Mouse (Mus musculus) neural tube, embryonic 15.5 days (tissue): ENCODE data around the gene 6430548M08Rik. TPM values are rescaled to one million over a fixed set of nuclear protein-coding genes. Genes with fewer than 3 reads are reported as not detected.

ENCODE experiments used
- ATAC-seq: fragments of 200-750 bp; cut with Nextera tagmentation; 2 replicates; pipeline ENCODE4 v1.8.0; 2017; ENCODE audit warnings: mild to moderate bottlenecking, moderate TSS enrichment, moderate library complexity; ENCODE audit not compliant: low FRiP score
- H3K27ac ChIP-seq: fragments of 300-500 bp; sonication (generic); replicated peaks from 2 replicates; pipeline ENCODE4 v1.5.1; 2015; ENCODE audit warnings: mild to moderate bottlenecking, inconsistent platforms
- H3K27me3 ChIP-seq: fragments of 300-500 bp; sonication (generic); replicated peaks from 2 replicates; pipeline ENCODE4 v1.6.1; 2015; ENCODE audit warnings: inconsistent platforms
- H3K36me3 ChIP-seq: fragments of 300-500 bp; sonication (generic); 2 replicates; pipeline ENCODE4 v1.6.1; 2015; ENCODE audit warnings: inconsistent platforms
- H3K4me1 ChIP-seq: fragments of 300-500 bp; sonication (generic); 2 replicates; pipeline ENCODE4 v1.6.1; 2015; ENCODE audit warnings: inconsistent platforms
- H3K4me2 ChIP-seq: fragments of 300-500 bp; sonication (generic); 2 replicates; pipeline ENCODE4 v1.6.1; 2015; ENCODE audit warnings: inconsistent platforms, mild to moderate bottlenecking, moderate library complexity
- H3K4me3 ChIP-seq: fragments of 300-500 bp; sonication (generic); replicated peaks from 2 replicates; pipeline ENCODE4 v1.5.1; 2015; ENCODE audit warnings: mild to moderate bottlenecking, inconsistent platforms
- H3K9ac ChIP-seq: fragments of 300-500 bp; sonication (generic); replicated peaks from 2 replicates; pipeline ENCODE4 v1.6.1; 2015; ENCODE audit warnings: mild to moderate bottlenecking, inconsistent platforms
- H3K9me3 ChIP-seq: fragments of 300-500 bp; sonication (generic); replicated peaks from 2 replicates; pipeline ENCODE4 v1.6.1; 2016; ENCODE audit warnings: inconsistent platforms
- WGBS: fragments of 180-500 bp; shearing (Covaris S2); methylation state at CpG from one replicate; pipeline ENCODE4 v1.1.7; 2015; ENCODE audit warnings: mixed read lengths; 5-methylcytosine and 5-hydroxymethylcytosine counted together
- polyA plus RNA-seq: library from polyadenylated mRNA; unstranded; fragments of >200 nt; fragmentation: Nextera tagmentation; extraction: Ambion mirVana; gene quantifications from 2 replicates; pipeline ENCODE4 v1.2.1, GENCODE M21; 2015

The 6430548M08Rik gene
- polyA plus RNA-seq, 1 experiment from 2014 or later = 31.9 TPM

GRCm38 (mm10) chr8:120109149-120109548 lies 4.8 kb upstream of the 6430548M08Rik start:
- no peak overlapping the region for H3K9ac ChIP-seq
- 5% methylated on average over 3 of the region's 3 CpGs for WGBS
- H3K4me2 ChIP-seq = no peak overlapping the region
- ATAC-seq = no peak
- H3K9me3 ChIP-seq = no peaks in the 10 kb centered on the region
- no peak overlapping the region for H3K27ac ChIP-seq
- H3K4me3 ChIP-seq = no peak overlapping the region
- H3K36me3 ChIP-seq = no peaks in the 10 kb centered on the region
- peaks cover 13% of the 10 kb centered on the region for H3K4me1 ChIP-seq
- no peaks in the 10 kb centered on the region for H3K27me3 ChIP-seq

- no peak for ATAC-seq
- Histone ChIP-seq H3K9me3 (no peaks in the 10 kb centered on the region), H3K27ac (no peak overlapping the region), H3K4me3 (no peak overlapping the region), H3K4me1 (peaks cover 22% of the 10 kb centered on the region), H3K36me3 (no peaks in the 10 kb centered on the region), H3K4me2 (no peak overlapping the region), H3K27me3 (0 out of 2 replicates have a peak, but pooled peaks cover 14% of the 10 kb centered on the region), H3K9ac (no peak overlapping the region)
- WGBS = 72% methylated on average over 4 of the region's 4 CpGs
These were observed 3.0 kb upstream of the 6430548M08Rik start for GRCm38 (mm10) chr8:120110966-120111365.

GRCm38 (mm10) chr8:120111382-120111781 lies 2.6 kb upstream of the 6430548M08Rik start:
- Histone ChIP-seq H3K9ac (no peak overlapping the region), H3K4me3 (no peak overlapping the region), H3K36me3 (no peaks in the 10 kb centered on the region), H3K9me3 (no peaks in the 10 kb centered on the region), H3K4me2 (no peak overlapping the region), H3K27ac (no peak overlapping the region), H3K27me3 (0 out of 2 replicates have a peak, but pooled peaks cover 16% of the 10 kb centered on the region), H3K4me1 (peaks cover 22% of the 10 kb centered on the region)
- 71% methylated on average over 4 of the region's 4 CpGs for WGBS
- ATAC-seq = no peak

- Histone ChIP-seq H3K36me3 (no peaks in the 10 kb centered on the region), H3K27ac (no peak overlapping the region), H3K4me3 (no peak overlapping the region), H3K9ac (no peak overlapping the region), H3K4me1 (peaks cover 22% of the 10 kb centered on the region), H3K4me2 (peak overlapping the region; percentile 92; the same call in 1 of the 2 replicates), H3K9me3 (no peaks in the 10 kb centered on the region), H3K27me3 (0 out of 2 replicates have a peak, but pooled peaks cover 18% of the 10 kb centered on the region)
- ATAC-seq = no peak
- WGBS = 89% methylated on average over 5 of the region's 5 CpGs
These were observed 1.4 kb upstream of the 6430548M08Rik start for GRCm38 (mm10) chr8:120112535-120112934.

GRCm38 (mm10) chr8:120113306-120113705 lies 646 bp upstream of the 6430548M08Rik start:
- peak; percentile 22; the same call in 1 of the 2 replicates for ATAC-seq
- peak overlapping the region; percentile 93 for H3K27ac ChIP-seq
- H3K4me3 ChIP-seq = peak overlapping the region; percentile 83
- H3K9me3 ChIP-seq = no peaks in the 10 kb centered on the region
- 0 out of 2 replicates have a peak, but pooled peaks cover 18% of the 10 kb centered on the region for H3K27me3 ChIP-seq
- no peaks in the 10 kb centered on the region for H3K36me3 ChIP-seq
- peak overlapping the region; percentile 75 for H3K9ac ChIP-seq
- H3K4me1 ChIP-seq = peaks cover 22% of the 10 kb centered on the region
- H3K4me2 ChIP-seq = peak overlapping the region; percentile 92
- 2% methylated on average over 10 of the region's 10 CpGs for WGBS

DNA sequence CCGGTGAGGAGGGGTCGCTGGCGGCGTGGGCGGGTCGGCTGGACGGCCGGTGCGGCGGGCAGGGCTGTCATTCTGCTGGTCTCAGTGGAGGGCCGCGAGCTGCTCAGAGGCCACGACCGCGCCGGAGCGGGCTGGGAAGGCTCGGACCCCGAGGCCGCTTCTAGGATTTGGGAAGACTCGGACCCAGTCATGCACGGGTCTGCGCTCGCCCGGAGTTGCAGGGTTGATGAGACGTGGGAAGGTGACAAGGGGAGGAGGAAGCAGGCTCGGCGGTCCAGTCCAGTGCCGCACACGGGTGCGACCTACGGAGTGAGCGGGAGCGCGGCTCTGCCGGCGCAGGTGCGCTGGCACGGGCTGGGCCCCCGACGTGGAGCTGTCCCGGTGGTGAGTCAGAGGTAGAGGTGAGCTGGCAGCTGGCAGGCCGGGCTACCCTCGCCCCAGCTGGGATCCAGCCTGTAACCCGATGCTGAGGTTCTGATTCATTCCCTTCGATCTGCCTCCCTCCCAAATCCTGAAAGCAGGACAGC lies 426 bp downstream of the 6430548M08Rik start:
- WGBS = 1% methylated on average over 44 of the region's 46 CpGs
- ATAC-seq = peak; percentile 63

DNA sequence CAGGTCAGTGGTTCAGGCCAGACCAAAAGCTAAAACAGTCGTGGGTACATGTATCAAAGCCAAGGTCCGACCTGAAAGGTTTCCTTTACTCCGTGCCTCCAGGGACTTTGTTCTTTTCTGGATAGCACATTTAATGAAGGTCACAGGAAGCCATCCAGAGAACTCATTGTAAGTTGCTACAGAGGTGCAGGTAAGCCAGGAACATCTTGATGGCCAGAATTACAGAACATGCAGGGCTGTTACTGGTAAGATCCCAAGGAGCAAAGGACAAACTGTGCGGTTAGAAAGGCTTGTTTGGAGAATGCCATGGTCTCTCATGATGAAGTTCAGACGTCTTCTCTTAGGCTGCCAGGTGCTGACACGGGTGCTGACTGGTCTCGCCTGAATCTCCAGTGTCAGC lies 2.6 kb downstream of the 6430548M08Rik start:
- no peak overlapping the region for H3K9ac ChIP-seq
- 79% methylated on average over 7 of the region's 7 CpGs for WGBS
- H3K4me3 ChIP-seq = no peak overlapping the region
- H3K4me1 ChIP-seq = peaks cover 22% of the 10 kb centered on the region
- no peak overlapping the region for H3K4me2 ChIP-seq
- no peaks in the 10 kb centered on the region for H3K36me3 ChIP-seq
- H3K27me3 ChIP-seq = 0 out of 2 replicates have a peak, but pooled peaks cover 18% of the 10 kb centered on the region
- no peaks in the 10 kb centered on the region for H3K9me3 ChIP-seq
- ATAC-seq = no peak
- no peak overlapping the region for H3K27ac ChIP-seq

More for the DNA sequence above, 426 bp downstream of the 6430548M08Rik start:
- Histone ChIP-seq H3K27ac (peak overlapping the region; percentile 84), H3K9ac (peak overlapping the region; percentile 76), H3K9me3 (no peaks in the 10 kb centered on the region), H3K4me1 (peaks cover 22% of the 10 kb centered on the region), H3K27me3 (0 out of 2 replicates have a peak, but pooled peaks cover 18% of the 10 kb centered on the region), H3K4me2 (peak overlapping the region; percentile 92), H3K4me3 (peak overlapping the region; percentile 83), H3K36me3 (no peaks in the 10 kb centered on the region)

- Histone ChIP-seq H3K36me3 (no peaks in the 10 kb centered on the region), H3K9ac (no peak overlapping the region), H3K27ac (no peak overlapping the region), H3K4me2 (no peak overlapping the region), H3K9me3 (no peaks in the 10 kb centered on the region), H3K4me3 (no peak overlapping the region), H3K4me1 (peaks cover 17% of the 10 kb centered on the region), H3K27me3 (0 out of 2 replicates have a peak, but pooled peaks cover 18% of the 10 kb centered on the region)
- ATAC-seq = no peak
- WGBS = 81% methylated on average over 9 of the region's 9 CpGs
These were observed 4.2 kb downstream of the 6430548M08Rik start for GRCm38 (mm10) chr8:120118162-120118561.

DNA sequence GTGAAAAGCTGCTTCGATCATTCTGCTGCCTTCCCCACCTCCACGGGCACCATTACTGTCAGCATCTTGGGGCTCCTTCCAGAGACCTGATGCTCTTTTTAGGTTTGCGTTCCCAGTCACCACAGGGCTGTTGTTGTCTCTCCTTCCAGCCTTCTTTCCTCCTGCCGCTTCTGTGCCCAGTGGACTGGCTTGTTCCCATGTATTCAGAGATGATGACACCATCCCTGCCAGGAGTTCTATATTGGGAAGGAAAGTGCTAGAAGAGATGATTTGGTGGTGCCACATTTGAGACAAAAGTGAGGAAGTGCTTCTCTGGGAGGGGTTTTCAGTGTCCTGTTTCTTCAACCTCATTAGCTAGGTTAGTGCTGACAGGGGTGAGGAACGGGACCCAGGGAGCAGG lies 4.9 kb downstream of the 6430548M08Rik start:
- H3K9ac ChIP-seq = no peak overlapping the region

GRCm38 (mm10) chr8:120119429-120119828 lies 5.5 kb downstream of the 6430548M08Rik start:
- ATAC-seq = no peak
- Histone ChIP-seq H3K9ac (no peak overlapping the region), H3K4me3 (no peak overlapping the region), H3K9me3 (no peaks in the 10 kb centered on the region), H3K27ac (no peak overlapping the region), H3K27me3 (0 out of 2 replicates have a peak, but pooled peaks cover 18% of the 10 kb centered on the region), H3K4me2 (no peak overlapping the region), H3K4me1 (peaks cover 14% of the 10 kb centered on the region), H3K36me3 (no peaks in the 10 kb centered on the region)
- 73% methylated on average over 3 of the region's 3 CpGs for WGBS

More for the DNA sequence above, 4.9 kb downstream of the 6430548M08Rik start:
- Histone ChIP-seq H3K27me3 (0 out of 2 replicates have a peak, but pooled peaks cover 18% of the 10 kb centered on the region), H3K4me1 (peaks cover 13% of the 10 kb centered on the region), H3K27ac (no peak overlapping the region), H3K36me3 (no peaks in the 10 kb centered on the region), H3K9me3 (no peaks in the 10 kb centered on the region), H3K4me3 (no peak overlapping the region), H3K4me2 (no peak overlapping the region)
- 78% methylated on average over 5 of the region's 5 CpGs for WGBS
- ATAC-seq = no peak

GRCm38 (mm10) chr8:120119931-120120330 lies 6.0 kb downstream of the 6430548M08Rik start:
- 82% methylated on average over 6 of the region's 6 CpGs for WGBS
- 0 out of 2 replicates have a peak, but pooled peaks cover 15% of the 10 kb centered on the region for H3K27me3 ChIP-seq
- no peak for ATAC-seq
- H3K4me3 ChIP-seq = no peak overlapping the region
- no peaks in the 10 kb centered on the region for H3K9me3 ChIP-seq
- peaks cover 14% of the 10 kb centered on the region for H3K4me1 ChIP-seq
- H3K36me3 ChIP-seq = no peaks in the 10 kb centered on the region
- no peak overlapping the region for H3K4me2 ChIP-seq
- no peak overlapping the region for H3K27ac ChIP-seq
- H3K9ac ChIP-seq = no peak overlapping the region

GRCm38 (mm10) chr8:120120951-120121350 lies 7.0 kb downstream of the 6430548M08Rik start:
- no peak for ATAC-seq
- Histone ChIP-seq H3K27ac (no peak overlapping the region), H3K9me3 (no peaks in the 10 kb centered on the region), H3K4me3 (no peak overlapping the region), H3K36me3 (no peaks in the 10 kb centered on the region), H3K27me3 (0 out of 2 replicates have a peak, but pooled peaks cover 5% of the 10 kb centered on the region), H3K4me1 (peaks cover 13% of the 10 kb centered on the region), H3K9ac (no peak overlapping the region), H3K4me2 (no peak overlapping the region)
- WGBS = 63% methylated on average over 5 of the region's 5 CpGs
